Mouse (Mus musculus) liver, embryonic 11.5 days (tissue): ENCODE data around the gene B3gnt9. TPM values are rescaled to one million over a fixed set of nuclear protein-coding genes. Genes with fewer than 3 reads are reported as not detected.

Experiments
- ATAC-seq: fragments of 200-750 bp; cut with Nextera tagmentation; replicated peaks from 2 replicates; pipeline ENCODE4 v1.8.0; 2017; ENCODE audit warnings: moderate number of reproducible peaks, mild to moderate bottlenecking, moderate TSS enrichment, moderate library complexity; ENCODE audit not compliant: low FRiP score
- DNase-seq: peaks from one replicate; pipeline ENCODE4 v3.0.0-alpha.2; 2017; ENCODE audit warnings: low spot score
- H3K27ac ChIP-seq: fragments of 300-500 bp; sonication (generic); 2 replicates; pipeline ENCODE4 v1.5.1; 2014; ENCODE audit warnings: mild to moderate bottlenecking, low read depth, low read length, control low read depth
- H3K27me3 ChIP-seq: fragments of 300-500 bp; sonication (generic); replicated peaks from 2 replicates; pipeline ENCODE4 v1.6.1; 2014; ENCODE audit warnings: low read length, mixed read lengths; ENCODE audit not compliant: control insufficient read depth, insufficient read depth
- H3K36me3 ChIP-seq: fragments of 300-500 bp; sonication (generic); 2 replicates; pipeline ENCODE4 v1.6.1; 2014; ENCODE audit warnings: mild to moderate bottlenecking, low read length, moderate library complexity, mixed read lengths; ENCODE audit not compliant: control insufficient read depth, insufficient read depth
- H3K4me1 ChIP-seq: fragments of 300-500 bp; sonication (generic); replicated peaks from 2 replicates; pipeline ENCODE4 v1.6.1; 2014; ENCODE audit warnings: low read length, mixed read lengths; ENCODE audit not compliant: control insufficient read depth, insufficient read depth
- H3K4me2 ChIP-seq: fragments of 300-500 bp; sonication (generic); 2 replicates; pipeline ENCODE4 v1.6.1; 2014; ENCODE audit warnings: mild to moderate bottlenecking, control low read depth, moderate library complexity
- H3K4me3 ChIP-seq: fragments of 300-500 bp; sonication (generic); 2 replicates; pipeline ENCODE4 v1.5.1; 2014; ENCODE audit warnings: low read depth, low read length, control low read depth
- H3K9ac ChIP-seq: fragments of 300-500 bp; sonication (generic); 2 replicates; pipeline ENCODE4 v1.6.1; 2014; ENCODE audit warnings: low read depth, low read length, control low read depth
- H3K9me3 ChIP-seq: fragments of 300-500 bp; sonication (generic); 2 replicates; pipeline ENCODE4 v1.6.1; 2016; ENCODE audit warnings: low read length, inconsistent platforms, mixed read lengths; ENCODE audit not compliant: control insufficient read depth
- WGBS: fragments of 180-500 bp; shearing (Covaris S2); extraction: QIAGEN DNeasy Blood & Tissue Kit; methylation state at CpG from one replicate; pipeline ENCODE4 v1.1.7; 2014; 5-methylcytosine and 5-hydroxymethylcytosine counted together
- polyA plus RNA-seq: library from polyadenylated mRNA; unstranded; fragments of >200 nt; fragmentation: Nextera tagmentation; extraction: Ambion mirVana; gene quantifications from 2 replicates; pipeline ENCODE4 v1.2.1, GENCODE M21; 2014

Gene B3gnt9
- polyA plus RNA-seq, 1 experiment from 2014 or later: 4.2 TPM

- WGBS: 84% methylated on average over 5 of the region's 5 CpGs
- ATAC-seq (no peak), DNase-seq (no peak)
- peaks cover 4% of the 10 kb centered on the region; the same call in 1 of the 2 replicates for H3K36me3 ChIP-seq
- no peaks in the 10 kb centered on the region for H3K9me3 ChIP-seq
- H3K27ac ChIP-seq: no peak overlapping the region
- H3K4me2 ChIP-seq: no peak overlapping the region
- no peaks in the 10 kb centered on the region; the same call in 1 of the 2 replicates for H3K4me1 ChIP-seq
- H3K4me3 ChIP-seq: no peak overlapping the region
- H3K27me3 ChIP-seq: no peaks in the 10 kb centered on the region
- no peak overlapping the region for H3K9ac ChIP-seq
Observed at GRCm38 (mm10) chr8:105214104-105214503, 40.8 kb downstream of the B3gnt9 start.

GRCm38 (mm10) chr8:105209153-105210110 lies 45.5 kb downstream of the B3gnt9 start:
- H3K9ac ChIP-seq: no peak overlapping the region
- no peaks in the 10 kb centered on the region; the same call in 1 of the 2 replicates for H3K36me3 ChIP-seq
- no peak overlapping the region for H3K4me3 ChIP-seq
- H3K4me1 ChIP-seq: peaks cover 2% of the 10 kb centered on the region; the same call in 1 of the 2 replicates
- H3K27ac ChIP-seq: no peak overlapping the region; the same call in 1 of the 2 replicates
- WGBS: 46% methylated on average over 1 of the region's 1 CpGs
- 0 out of 2 replicates have a peak, but pooled peaks have one; percentile 49 for ATAC-seq
- no peak overlapping the region for H3K4me2 ChIP-seq
- DNase-seq: no peak
- H3K27me3 ChIP-seq: no peaks in the 10 kb centered on the region
- H3K9me3 ChIP-seq: no peaks in the 10 kb centered on the region

DNA sequence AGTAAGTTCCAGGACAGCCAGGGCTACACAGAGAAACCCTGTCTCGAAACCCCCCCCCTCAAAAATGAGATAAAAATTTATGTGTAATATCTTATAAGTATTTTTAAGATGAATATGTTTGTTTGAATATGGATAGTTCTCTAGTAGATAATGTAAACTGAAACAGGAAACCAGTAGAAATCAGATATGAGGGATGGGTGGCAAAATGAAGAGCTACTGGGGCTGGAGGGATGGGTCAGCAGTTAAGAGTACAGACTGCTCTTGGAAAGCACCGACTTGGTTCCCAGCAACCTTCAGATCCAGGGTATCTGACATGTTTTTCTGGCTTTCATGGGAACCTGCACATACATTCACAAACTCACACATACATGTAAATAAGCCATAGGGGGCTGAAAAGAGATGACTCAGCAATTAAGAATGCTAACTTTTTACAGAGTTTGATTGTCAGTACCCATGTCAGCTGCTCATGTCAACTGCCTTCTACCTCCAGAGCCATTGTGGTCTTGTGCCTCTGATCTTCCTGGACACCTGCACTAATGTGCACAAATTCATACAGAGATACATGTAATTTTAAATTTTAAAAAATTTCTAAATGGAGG lies 47.2 kb downstream of the B3gnt9 start:
- H3K36me3 ChIP-seq: no peaks in the 10 kb centered on the region; the same call in 1 of the 2 replicates
- peaks cover 2% of the 10 kb centered on the region; the same call in 1 of the 2 replicates for H3K4me1 ChIP-seq
- H3K4me2 ChIP-seq: no peak overlapping the region
- no peak overlapping the region for H3K4me3 ChIP-seq
- no peak overlapping the region for H3K27ac ChIP-seq
- WGBS: 71% methylated on average over 2 of the region's 2 CpGs
- H3K27me3 ChIP-seq: no peaks in the 10 kb centered on the region
- no peak overlapping the region for H3K9ac ChIP-seq
- DNase-seq (no peak), ATAC-seq (no peak)
- no peaks in the 10 kb centered on the region for H3K9me3 ChIP-seq

GRCm38 (mm10) chr8:105206766-105207275 lies 48.1 kb downstream of the B3gnt9 start:
- H3K4me2 ChIP-seq: no peak overlapping the region
- no peak for ATAC-seq
- DNase-seq: no peak
- H3K36me3 ChIP-seq: no peaks in the 10 kb centered on the region; the same call in 1 of the 2 replicates
- H3K27me3 ChIP-seq: no peaks in the 10 kb centered on the region
- H3K27ac ChIP-seq: no peak overlapping the region
- no peaks in the 10 kb centered on the region for H3K9me3 ChIP-seq
- peaks cover 2% of the 10 kb centered on the region; the same call in 1 of the 2 replicates for H3K4me1 ChIP-seq
- no peak overlapping the region for H3K4me3 ChIP-seq
- H3K9ac ChIP-seq: no peak overlapping the region
- WGBS: 82% methylated on average over 7 of the region's 7 CpGs

GRCm38 (mm10) chr8:105205748-105206147 lies 49.2 kb downstream of the B3gnt9 start:
- Histone ChIP-seq H3K27ac (no peak overlapping the region), H3K36me3 (no peaks in the 10 kb centered on the region; the same call in 1 of the 2 replicates), H3K4me1 (peaks cover 2% of the 10 kb centered on the region; the same call in 1 of the 2 replicates), H3K4me3 (no peak overlapping the region), H3K4me2 (no peak overlapping the region), H3K27me3 (no peaks in the 10 kb centered on the region), H3K9ac (no peak overlapping the region), H3K9me3 (no peaks in the 10 kb centered on the region)
- no peak for ATAC-seq
- DNase-seq: no peak
- 78% methylated on average over 1 of the region's 1 CpGs for WGBS

Other genes with a start within 250 kb of the B3gnt9 start
- not detected in 2 replicates for gene Ces3a, start 206.6 kb downstream of the B3gnt9 start, polyA plus RNA-seq
- gene Ces3b, start 171.4 kb downstream of the B3gnt9 start, polyA plus RNA-seq: not detected in 2 replicates
- gene Ces4a, start 123.4 kb downstream of the B3gnt9 start, polyA plus RNA-seq: not detected in 2 replicates
- gene Cbfb, start 84.5 kb downstream of the B3gnt9 start, polyA plus RNA-seq: 31.1 and 32.7 TPM in 2 replicates
- gene D230025D16Rik, start 30.0 kb downstream of the B3gnt9 start, polyA plus RNA-seq: 24.0 and 25.2 TPM in 2 replicates
- 23.1 and 23.2 TPM in 2 replicates for gene Tradd, start 9.5 kb upstream of the B3gnt9 start, polyA plus RNA-seq
- 2.0 and 2.4 TPM in 2 replicates for gene Fbxl8, start 9.5 kb upstream of the B3gnt9 start, polyA plus RNA-seq
- 0.19 TPM in 1 of 2 replicates, not detected in the other for gene Hsf4, start 14.6 kb upstream of the B3gnt9 start, polyA plus RNA-seq
- gene Nol3, start 21.0 kb upstream of the B3gnt9 start, polyA plus RNA-seq: 0.14 and 0.51 TPM in 2 replicates
- 4.7 and 5.1 TPM in 2 replicates for gene 4931428F04Rik, start 34.7 kb upstream of the B3gnt9 start, polyA plus RNA-seq
- gene Exoc3l, start 40.9 kb upstream of the B3gnt9 start, polyA plus RNA-seq: 13.7 and 19.6 TPM in 2 replicates
- 266 and 301 TPM in 2 replicates for gene E2f4, start 42.5 kb upstream of the B3gnt9 start, polyA plus RNA-seq
- 2.6 and 3.0 TPM in 2 replicates for gene Elmo3, start 50.4 kb upstream of the B3gnt9 start, polyA plus RNA-seq
- gene Lrrc29, start 71.1 kb upstream of the B3gnt9 start, polyA plus RNA-seq: 5.7 and 6.2 TPM in 2 replicates
- gene Tmem208, start 71.2 kb upstream of the B3gnt9 start, polyA plus RNA-seq: 138 and 142 TPM in 2 replicates
- 2.3 and 3.1 TPM in 2 replicates for gene Fhod1, start 92.8 kb upstream of the B3gnt9 start, polyA plus RNA-seq
- gene Slc9a5, start 93.7 kb upstream of the B3gnt9 start, polyA plus RNA-seq: 1.5 and 1.6 TPM in 2 replicates
- gene Plekhg4, start 118.1 kb upstream of the B3gnt9 start, polyA plus RNA-seq: 0.30 TPM in 1 of 2 replicates, not detected in the other
- not detected in 2 replicates for gene Kctd19, start 158.3 kb upstream of the B3gnt9 start, polyA plus RNA-seq
- 0.19 TPM in 1 of 2 replicates, not detected in the other for gene Lrrc36, start 158.4 kb upstream of the B3gnt9 start, polyA plus RNA-seq
- 3.1 and 3.2 TPM in 2 replicates for gene Tppp3, start 216.4 kb upstream of the B3gnt9 start, polyA plus RNA-seq
- gene Zdhhc1, start 241.7 kb upstream of the B3gnt9 start, polyA plus RNA-seq: 6.4 and 8.9 TPM in 2 replicates